Mouse (Mus musculus): ENCODE data around the gene Dcun1d2.

DNA sequence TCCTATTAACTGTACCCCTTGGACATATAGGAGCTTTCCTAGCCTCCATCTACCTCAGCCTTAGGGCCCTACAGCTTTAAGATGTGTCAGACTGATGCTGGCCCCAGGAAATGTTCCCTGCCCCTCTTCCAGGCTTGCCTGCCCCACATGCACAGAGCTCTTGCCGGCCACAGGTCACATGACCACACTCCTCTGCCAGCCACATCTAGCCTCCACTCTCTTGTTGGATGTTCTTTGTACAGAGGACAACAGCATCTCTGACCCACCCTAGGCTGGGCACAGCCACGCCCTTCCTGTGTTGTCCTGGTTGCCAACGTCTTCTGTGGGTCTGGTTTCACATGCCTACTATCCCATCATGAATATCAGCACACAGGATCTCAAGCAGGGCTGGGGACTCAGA, 60.7 kb downstream of the Dcun1d2 start:
- TF ChIP-seq CTCF (IDR thresholded peaks at IDR 0.05; ENCODE audit: control insufficient read depth, insufficient read depth, insufficient replicate concordance, low read depth, low read length) (no peak), POLR2A (IDR thresholded peaks at IDR 0.05; ENCODE audit: control insufficient read depth, low read depth, low read length) (no peak)
